Mouse (Mus musculus): ENCODE results near the gene Mab21l2. TPM values are rescaled to one million over a fixed set of nuclear protein-coding genes. Genes with fewer than 3 reads are reported as not detected.

The Mab21l2 gene
- polyA plus RNA-seq, 1 experiment from 2014 or later, result 2.9 TPM

DNA sequence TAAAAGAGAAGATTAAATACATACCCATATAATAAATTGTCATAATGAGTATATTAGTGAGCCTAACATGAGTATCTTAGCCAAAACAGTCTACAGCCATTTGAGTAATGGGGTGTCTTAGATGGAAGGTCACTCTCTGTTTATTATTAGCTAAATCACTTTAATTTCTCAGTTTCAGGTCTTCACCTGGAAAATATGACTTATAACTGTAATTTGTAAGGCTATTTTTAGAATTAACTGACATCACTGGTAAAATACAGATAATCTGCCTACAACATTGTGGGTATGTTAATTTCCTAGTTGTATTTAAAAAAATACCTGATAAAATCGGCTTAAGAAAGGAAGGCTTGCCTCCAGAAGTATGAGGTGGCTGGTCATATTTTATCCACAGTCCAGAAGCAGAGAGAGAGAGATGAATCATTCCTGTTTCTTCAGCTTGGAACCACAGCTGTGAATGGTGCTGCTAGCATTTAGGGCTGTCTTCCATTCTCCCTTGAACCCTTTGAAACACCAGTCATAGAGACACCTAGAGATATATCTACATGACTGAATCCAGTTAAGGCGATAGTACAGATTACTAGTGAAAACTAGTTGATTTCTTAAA, 29.8 kb downstream of the Mab21l2 start:
- Histone ChIP-seq H3K4me3 (ENCODE audit: low read depth, low read length) (no peak overlapping the region), H3K27me3 (replicated peaks; ENCODE audit: control insufficient read depth, insufficient read depth, low read length) (no peaks in the 10 kb centered on the region), H3K36me3 (ENCODE audit: control insufficient read depth, insufficient read depth, low read length) (no peaks in the 10 kb centered on the region), H3K4me2 (ENCODE audit: low read length) (no peak overlapping the region), H3K4me1 (ENCODE audit: control insufficient read depth, insufficient read depth, low read length) (no peaks in the 10 kb centered on the region), H3K9me3 (replicated peaks; ENCODE audit: control insufficient read depth, low read length) (no peaks in the 10 kb centered on the region), H3K9ac (ENCODE audit: low read length) (no peak overlapping the region), H3K27ac (ENCODE audit: low read depth, low read length) (no peak overlapping the region)
- DNase-seq (ENCODE audit: low spot score) (no peak), ATAC-seq (no peak)
- 92% methylated on average over 2 of the region's 2 CpGs for WGBS

DNA sequence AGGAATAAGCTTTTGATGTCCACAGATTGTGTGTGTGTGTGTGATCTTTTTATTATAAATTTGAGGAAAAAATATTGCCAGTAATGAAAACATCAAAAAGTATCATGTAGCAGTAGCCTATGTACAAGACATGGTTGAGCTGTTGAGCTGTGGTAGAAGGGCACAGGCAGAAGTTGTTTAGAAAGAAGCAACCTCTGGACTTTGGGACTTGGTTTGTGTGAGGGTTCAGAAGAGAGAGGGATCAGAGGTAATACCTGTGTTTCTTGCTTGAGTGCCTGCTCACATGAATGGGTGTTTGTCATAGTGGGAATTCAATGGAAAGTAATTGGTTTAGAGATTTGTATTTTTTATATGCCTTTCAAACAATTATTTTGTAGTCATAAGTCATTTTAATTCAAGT, 47.8 kb downstream of the Mab21l2 start:
- no peak overlapping the region for H3K4me3 ChIP-seq (ENCODE audit: low read depth, low read length)
- DNase-seq (ENCODE audit: low spot score), result no peak
- no peak overlapping the region for H3K9ac ChIP-seq (ENCODE audit: low read length)
- no peaks in the 10 kb centered on the region for H3K27me3 ChIP-seq (replicated peaks; ENCODE audit: control insufficient read depth, insufficient read depth, low read length)
- H3K4me2 ChIP-seq (ENCODE audit: low read length), result no peak overlapping the region
- no peak for ATAC-seq
- no peak overlapping the region for H3K27ac ChIP-seq (ENCODE audit: low read depth, low read length)
- H3K36me3 ChIP-seq (ENCODE audit: control insufficient read depth, insufficient read depth, low read length), result no peaks in the 10 kb centered on the region
- H3K4me1 ChIP-seq (ENCODE audit: control insufficient read depth, insufficient read depth, low read length), result no peaks in the 10 kb centered on the region
- H3K9me3 ChIP-seq (replicated peaks; ENCODE audit: control insufficient read depth, low read length), result no peaks in the 10 kb centered on the region

Measured in forebrain, embryonic 14.5 days (tissue).